Mouse (Mus musculus): Measurements from ENCODE around the gene Ern1. TPM values are rescaled to one million over a fixed set of nuclear protein-coding genes. Genes with fewer than 3 reads are reported as not detected.

Gene Ern1
- polyA plus RNA-seq, 1 experiment from 2014 or later, result 5.3 TPM

- DNase-seq (ENCODE audit: low spot score), result no peak
- Histone ChIP-seq H3K27me3 (ENCODE audit: insufficient read depth, poor library complexity, severe bottlenecking) (peaks cover 30% of the 10 kb centered on the region; the same call in 1 of the 2 replicates), H3K36me3 (peaks cover 24% of the 10 kb centered on the region), H3K9me3 (no peaks in the 10 kb centered on the region), H3K4me1 (peaks cover 34% of the 10 kb centered on the region), H3K4me3 (no peak overlapping the region), H3K27ac (no peak overlapping the region)
- 78% methylated on average over 16 of the region's 16 CpGs for WGBS
Measured at GRCm38 (mm10) chr11:106515079-106515745, 27.6 kb upstream of the Ern1 start.

- 30% methylated on average over 5 of the region's 5 CpGs for WGBS
- no peak for DNase-seq (ENCODE audit: low spot score)
- Histone ChIP-seq H3K4me3 (no peak overlapping the region), H3K36me3 (peaks cover 26% of the 10 kb centered on the region), H3K27me3 (ENCODE audit: insufficient read depth, poor library complexity, severe bottlenecking) (peaks cover 30% of the 10 kb centered on the region; the same call in 1 of the 2 replicates), H3K4me1 (peaks cover 32% of the 10 kb centered on the region), H3K9me3 (no peaks in the 10 kb centered on the region), H3K27ac (peak overlapping the region; percentile 63)
Measured at GRCm38 (mm10) chr11:106514446-106514845, 26.8 kb upstream of the Ern1 start.

DNA sequence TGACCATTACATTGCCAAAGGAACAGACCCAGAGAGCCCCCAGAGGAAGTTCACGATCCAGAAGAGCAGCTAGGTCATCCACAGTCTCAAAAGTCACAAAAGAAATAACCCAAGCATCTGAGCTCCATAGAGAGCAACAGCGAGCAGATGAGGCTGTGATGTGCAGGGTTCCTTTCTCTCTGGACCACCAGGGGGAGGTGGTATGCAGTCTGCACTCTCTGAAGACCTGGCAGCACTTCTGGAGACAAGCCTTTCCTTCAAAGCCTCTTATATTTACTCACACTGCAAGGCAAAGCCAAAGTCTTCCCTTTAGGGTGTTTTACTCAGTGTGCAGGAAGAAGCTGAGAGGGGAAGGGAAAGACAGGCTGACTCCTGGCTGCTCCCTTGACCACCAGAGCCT lies 25.5 kb upstream of the Ern1 start:
- Histone ChIP-seq H3K27ac (peak overlapping the region; percentile 57; the same call in 1 of the 2 replicates), H3K4me1 (peaks cover 23% of the 10 kb centered on the region), H3K27me3 (ENCODE audit: insufficient read depth, poor library complexity, severe bottlenecking) (peaks cover 27% of the 10 kb centered on the region; the same call in 1 of the 2 replicates), H3K4me3 (no peak overlapping the region), H3K36me3 (peaks cover 38% of the 10 kb centered on the region), H3K9me3 (no peaks in the 10 kb centered on the region)
- no peak for DNase-seq (ENCODE audit: low spot score)
- WGBS, result 44% methylated on average over 2 of the region's 2 CpGs

- peaks cover 21% of the 10 kb centered on the region for H3K4me1 ChIP-seq
- H3K4me3 ChIP-seq, result no peak overlapping the region
- 92% methylated on average over 7 of the region's 7 CpGs for WGBS
- H3K36me3 ChIP-seq, result peaks cover 48% of the 10 kb centered on the region
- H3K27ac ChIP-seq, result no peak overlapping the region
- H3K9me3 ChIP-seq, result no peaks in the 10 kb centered on the region
- H3K27me3 ChIP-seq (ENCODE audit: insufficient read depth, poor library complexity, severe bottlenecking), result peaks cover 16% of the 10 kb centered on the region; the same call in 1 of the 2 replicates
- no peak for DNase-seq (ENCODE audit: low spot score)
Measured at GRCm38 (mm10) chr11:106512006-106512390, 24.3 kb upstream of the Ern1 start.

GRCm38 (mm10) chr11:106511236-106512005 lies 23.8 kb upstream of the Ern1 start:
- H3K4me3 ChIP-seq, result no peak overlapping the region
- no peak overlapping the region for H3K27ac ChIP-seq
- no peaks in the 10 kb centered on the region for H3K9me3 ChIP-seq
- peaks cover 48% of the 10 kb centered on the region for H3K36me3 ChIP-seq
- peaks cover 10% of the 10 kb centered on the region; the same call in 1 of the 2 replicates for H3K27me3 ChIP-seq (ENCODE audit: insufficient read depth, poor library complexity, severe bottlenecking)
- 84% methylated on average over 14 of the region's 14 CpGs for WGBS
- peaks cover 21% of the 10 kb centered on the region for H3K4me1 ChIP-seq
- no peak for DNase-seq (ENCODE audit: low spot score)

DNA sequence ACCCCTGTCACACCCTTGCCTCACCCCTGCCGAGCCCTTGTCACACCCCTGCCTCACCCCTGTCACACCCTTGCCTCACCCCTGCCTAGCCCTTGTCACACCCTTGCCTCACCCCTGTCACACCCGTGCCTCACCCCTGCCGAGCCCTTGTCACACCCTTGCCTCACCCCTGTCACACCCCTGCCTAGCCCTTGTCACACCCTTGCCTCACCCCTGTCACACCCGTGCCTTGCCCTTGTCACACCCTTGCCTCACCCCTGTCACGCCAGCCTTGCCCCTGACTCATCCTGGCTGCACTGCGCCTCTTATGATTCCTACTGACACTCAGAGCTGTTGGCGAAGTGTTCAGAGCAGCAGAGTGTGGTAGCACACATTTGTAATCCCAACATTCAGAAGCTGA lies 20.0 kb upstream of the Ern1 start:
- H3K9me3 ChIP-seq, result no peaks in the 10 kb centered on the region
- H3K27ac ChIP-seq, result no peak overlapping the region
- peaks cover 48% of the 10 kb centered on the region for H3K36me3 ChIP-seq
- no peak overlapping the region for H3K4me3 ChIP-seq
- H3K4me1 ChIP-seq, result no peaks in the 10 kb centered on the region
- peaks cover 7% of the 10 kb centered on the region; the same call in 1 of the 2 replicates for H3K27me3 ChIP-seq (ENCODE audit: insufficient read depth, poor library complexity, severe bottlenecking)
- no peak for DNase-seq (ENCODE audit: low spot score)
- 80% methylated on average over 7 of the region's 7 CpGs for WGBS

- Histone ChIP-seq H3K36me3 (peaks cover 37% of the 10 kb centered on the region), H3K9me3 (no peaks in the 10 kb centered on the region), H3K27me3 (ENCODE audit: insufficient read depth, poor library complexity, severe bottlenecking) (no peaks in the 10 kb centered on the region), H3K27ac (no peak overlapping the region), H3K4me1 (peaks cover 2% of the 10 kb centered on the region; the same call in 1 of the 2 replicates), H3K4me3 (no peak overlapping the region)
- no peak for DNase-seq (ENCODE audit: low spot score)
- 86% methylated on average over 6 of the region's 6 CpGs for WGBS
Measured at GRCm38 (mm10) chr11:106506211-106506610, 18.6 kb upstream of the Ern1 start.

DNA sequence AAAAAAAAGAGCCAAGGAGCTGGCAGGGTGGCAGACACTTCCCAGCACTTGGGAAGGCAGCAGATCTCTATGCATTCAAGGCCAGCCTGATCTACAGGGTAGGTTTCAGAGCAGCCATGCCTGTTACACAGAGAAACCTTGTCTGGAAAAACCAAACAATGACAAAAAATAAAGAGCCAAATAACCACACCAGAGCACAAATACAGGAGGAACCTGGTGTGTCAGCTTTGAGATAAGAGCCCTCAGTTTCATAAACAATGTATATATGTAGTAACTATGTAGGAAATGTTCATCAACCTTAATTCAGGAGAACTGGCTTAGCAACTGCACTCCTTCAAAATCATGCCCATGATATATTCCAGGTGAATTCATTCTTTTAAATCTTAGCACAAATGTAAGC lies 16.5 kb upstream of the Ern1 start:
- Histone ChIP-seq H3K27me3 (ENCODE audit: insufficient read depth, poor library complexity, severe bottlenecking) (no peaks in the 10 kb centered on the region), H3K36me3 (peaks cover 21% of the 10 kb centered on the region), H3K4me3 (no peak overlapping the region), H3K4me1 (peaks cover 2% of the 10 kb centered on the region; the same call in 1 of the 2 replicates), H3K9me3 (no peaks in the 10 kb centered on the region), H3K27ac (no peak overlapping the region)
- DNase-seq (ENCODE audit: low spot score), result no peak

GRCm38 (mm10) chr11:106503425-106503717 lies 15.7 kb upstream of the Ern1 start:
- Histone ChIP-seq H3K36me3 (peaks cover 13% of the 10 kb centered on the region), H3K4me3 (no peak overlapping the region), H3K9me3 (no peaks in the 10 kb centered on the region), H3K27me3 (ENCODE audit: insufficient read depth, poor library complexity, severe bottlenecking) (no peaks in the 10 kb centered on the region), H3K4me1 (peaks cover 4% of the 10 kb centered on the region; the same call in 1 of the 2 replicates), H3K27ac (no peak overlapping the region)
- DNase-seq (ENCODE audit: low spot score), result no peak
- WGBS, result 83% methylated on average over 4 of the region's 4 CpGs

DNA sequence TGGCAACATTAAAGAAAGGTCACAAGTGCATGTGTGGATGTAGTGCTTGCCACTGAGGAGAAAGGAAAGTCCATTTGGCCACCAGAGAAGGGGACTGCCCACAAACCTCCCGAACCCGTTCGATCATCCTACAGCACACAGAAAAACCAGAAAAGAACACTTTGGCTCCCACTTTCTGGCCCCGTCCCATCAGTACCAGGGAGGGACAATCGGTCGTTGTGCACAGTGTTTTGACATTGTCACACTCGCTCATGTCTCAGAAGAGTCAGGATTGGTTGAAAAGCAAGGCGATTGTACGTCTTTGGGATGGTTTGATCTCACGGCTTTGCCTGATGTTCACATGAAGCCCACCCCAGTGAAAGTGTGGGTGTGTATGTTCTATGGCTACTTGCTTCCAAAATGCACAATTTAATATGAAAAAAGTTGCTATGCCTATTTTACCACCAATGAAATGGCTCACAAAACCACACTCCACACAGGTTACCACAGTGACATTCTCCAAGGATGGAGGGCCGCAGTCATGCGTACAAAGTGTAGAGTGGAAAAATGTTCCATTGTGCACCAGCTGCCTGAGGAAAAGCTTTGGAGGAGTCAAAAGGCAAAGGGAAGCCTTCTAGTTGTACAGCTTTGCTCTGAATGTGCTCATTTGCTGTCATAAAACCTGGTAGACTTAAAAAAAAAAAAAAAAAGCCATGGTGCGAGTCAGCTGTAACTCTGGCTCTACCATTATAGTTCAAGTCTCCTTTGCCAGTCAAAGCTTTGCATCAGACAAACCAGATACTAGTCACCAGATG lies 15.2 kb upstream of the Ern1 start:
- H3K27me3 ChIP-seq (ENCODE audit: insufficient read depth, poor library complexity, severe bottlenecking), result no peaks in the 10 kb centered on the region
- WGBS, result 66% methylated on average over 13 of the region's 13 CpGs
- no peak overlapping the region for H3K27ac ChIP-seq
- DNase-seq (ENCODE audit: low spot score), result no peak
- H3K4me1 ChIP-seq, result peaks cover 4% of the 10 kb centered on the region; the same call in 1 of the 2 replicates
- H3K4me3 ChIP-seq, result no peak overlapping the region
- no peaks in the 10 kb centered on the region for H3K9me3 ChIP-seq
- H3K36me3 ChIP-seq, result peaks cover 8% of the 10 kb centered on the region

GRCm38 (mm10) chr11:106502159-106502505 lies 14.5 kb upstream of the Ern1 start:
- no peaks in the 10 kb centered on the region for H3K27me3 ChIP-seq (ENCODE audit: insufficient read depth, poor library complexity, severe bottlenecking)
- H3K9me3 ChIP-seq, result no peaks in the 10 kb centered on the region
- H3K27ac ChIP-seq, result peak overlapping the region; percentile 99; the same call in 1 of the 2 replicates
- H3K36me3 ChIP-seq, result 0 out of 2 replicates have a peak, but pooled peaks cover 2% of the 10 kb centered on the region
- DNase-seq (ENCODE audit: low spot score), result no peak
- H3K4me3 ChIP-seq, result 0 out of 2 replicates have a peak overlapping the region, but pooled peaks have one; percentile 89
- peaks cover 4% of the 10 kb centered on the region; the same call in 1 of the 2 replicates for H3K4me1 ChIP-seq

GRCm38 (mm10) chr11:106501308-106502158 lies 13.9 kb upstream of the Ern1 start:
- H3K9me3 ChIP-seq, result no peaks in the 10 kb centered on the region
- peaks cover 4% of the 10 kb centered on the region; the same call in 1 of the 2 replicates for H3K4me1 ChIP-seq
- H3K27ac ChIP-seq, result peak overlapping the region; percentile 99
- WGBS, result 3% methylated on average over 22 of the region's 22 CpGs
- peak overlapping the region; percentile 89 for H3K4me3 ChIP-seq
- H3K27me3 ChIP-seq (ENCODE audit: insufficient read depth, poor library complexity, severe bottlenecking), result no peaks in the 10 kb centered on the region
- H3K36me3 ChIP-seq, result 0 out of 2 replicates have a peak, but pooled peaks cover 2% of the 10 kb centered on the region
- peak; percentile 88 for DNase-seq (ENCODE audit: low spot score)

All from heart, embryonic 10.5 days (tissue).